Comparison of ENCODE assay signal across 9 mouse cellular contexts in genomic region chr19:3699508-3700438, GRCm38 (mm10). TPM values are rescaled to one million over a fixed set of nuclear protein-coding genes. Genes with fewer than 3 reads are reported as not detected.
DNase-seq lines count a peak whose midpoint lies in the region; ATAC-seq and TF ChIP-seq lines count a peak whose summit lies in the region.
"Had no signal": no experiment of that assay in that cellular context is flagged by ENCODE, and none has a peak within 500 bp of the region (broad histone marks: within the 10 kb centered on the region; RNA-seq: fewer than 3 reads in every experiment).

No protein-coding gene starts in this region.

- ATAC-seq in forebrain, embryonic 12.5 days (ENCODE audit: low FRiP score): peak; percentile 55; the same call in 1 of the 2 replicates

- peak; percentile 74 to 81 for DNase-seq in adrenal gland, postnatal 36 days
- DNase-seq in heart, postnatal 36 days: peak; percentile 85 to 86
- peak; percentile 65 to 75 for DNase-seq in layer of hippocampus, adult 2 months (ENCODE audit: low spot score in 2 of 2)
- peak; percentile 83 to 88 for DNase-seq in lung, adult 18-20 months
- DNase-seq in ovary, postnatal 14 days (ENCODE audit: low spot score): peak; percentile 71
- peak; percentile 79 to 86 for DNase-seq in thymus, postnatal 10 days (ENCODE audit: low spot score in 2 of 2)

- no peaks in the 10 kb centered on the region for H3K4me1 ChIP-seq in ES-Bruce4 (ENCODE audit: control insufficient read depth, insufficient read depth, low read length)
- H3K4me1 ChIP-seq in forebrain, embryonic 12.5 days: no peaks in the 10 kb centered on the region

- 36% methylated on average over 6 of the region's 6 CpGs for WGBS in forebrain, embryonic 12.5 days

- no peaks in the 10 kb centered on the region for H3K27me3 ChIP-seq in ES-Bruce4 (ENCODE audit: control insufficient read depth, insufficient read depth, low read length, poor library complexity, severe bottlenecking)
- H3K27me3 ChIP-seq in forebrain, embryonic 12.5 days: no peaks in the 10 kb centered on the region

- intact Hi-C loops in heart, postnatal 36 days (cut with DNase I): loop anchor here (1.0 to 2.0 kb wide), 2 partner anchors 19 to 76 kb away; no protein-coding TSS in a partner anchor

- H3K27ac ChIP-seq in ES-Bruce4 (ENCODE audit: insufficient read depth, low read length): no peak overlapping the region
- H3K27ac ChIP-seq in forebrain, embryonic 12.5 days: no peak overlapping the region
- no peak overlapping the region for H3K27ac ChIP-seq in layer of hippocampus, adult 2 months

- TF ChIP-seq POLR2A in ES-Bruce4 (IDR thresholded peaks at IDR 0.05; ENCODE audit: insufficient read depth, low read length): no peak

- H3K9me3 ChIP-seq in ES-Bruce4 (replicated peaks; ENCODE audit: control insufficient read depth, insufficient read depth, low read length, poor library complexity, severe bottlenecking): no peaks in the 10 kb centered on the region
- no peaks in the 10 kb centered on the region for H3K9me3 ChIP-seq in forebrain, embryonic 12.5 days
- H3K9me3 ChIP-seq: megakaryocyte, embryonic 14.5 days had no signal

- no peaks in the 10 kb centered on the region for H3K36me3 ChIP-seq in ES-Bruce4 (ENCODE audit: control insufficient read depth, insufficient read depth, low read length, poor library complexity, severe bottlenecking)
- H3K36me3 ChIP-seq in forebrain, embryonic 12.5 days (replicated peaks): no peaks in the 10 kb centered on the region

- no peak overlapping the region for H3K9ac ChIP-seq in ES-Bruce4 (ENCODE audit: low read depth, poor library complexity, severe bottlenecking)
- H3K9ac ChIP-seq in forebrain, embryonic 12.5 days: no peak overlapping the region

- no peak overlapping the region for H3K4me3 ChIP-seq in ES-Bruce4 (ENCODE audit: low read depth, low read length)
- H3K4me3 ChIP-seq in forebrain, embryonic 12.5 days (replicated peaks): no peak overlapping the region
- H3K4me3 ChIP-seq in layer of hippocampus, adult 2 months: no peak overlapping the region
- H3K4me3 ChIP-seq: megakaryocyte, embryonic 14.5 days had no signal

- 0 out of 2 replicates have a peak, but pooled peaks have one; percentile 30 for TF ChIP-seq EP300 in ES-Bruce4 (IDR thresholded peaks at IDR 0.05; ENCODE audit: insufficient read depth, low read depth, low read length)

- no peak overlapping the region for H3K4me2 ChIP-seq in forebrain, embryonic 12.5 days

- peak; percentile 94 for TF ChIP-seq CTCF in ES-Bruce4 (IDR thresholded peaks at IDR 0.05; ENCODE audit: low read depth, low read length)
- peak; percentile 83 for TF ChIP-seq CTCF in layer of hippocampus, adult 2 months (conservative IDR thresholded peaks at IDR 0.05)

RNA-seq across cellular contexts. Expression of gene 1810055G02Rik, which starts 8.3 kb away (rescaled TPM):
- polyA plus RNA-seq in ES-Bruce4 (2011; ENCODE audit: insufficient read depth, insufficient read length, low read depth, missing spikeins): 30.7 and 31.8 TPM in 2 replicates
- 10 to 100 TPM; 28.1 to 43.2 TPM for total RNA-seq in adrenal gland, postnatal 36 days (2021)
- 35.1 and 40.2 TPM in 2 replicates for polyA plus RNA-seq in forebrain, embryonic 12.5 days (2016; fragmentation: Nextera tagmentation; extraction: Ambion mirVana)
- 1 to 10 TPM; 7.3 to 7.5 TPM for total RNA-seq in heart, postnatal 36 days (2021)
- 10 to 100 TPM; 23.3 to 27.2 TPM for total RNA-seq in layer of hippocampus, adult 2 months (2021)

RNA-seq across cellular contexts. Expression of gene Lrp5, which starts 13.4 kb away (rescaled TPM):
- 38.6 and 40.2 TPM in 2 replicates for polyA plus RNA-seq in ES-Bruce4 (2011; ENCODE audit: insufficient read depth, insufficient read length, low read depth, missing spikeins)
- 100 to 1,000 TPM in 1 of 2 experiments, 10 to 100 TPM in 1; 95.6 to 154 TPM for total RNA-seq in adrenal gland, postnatal 36 days (2021)
- polyA plus RNA-seq in forebrain, embryonic 12.5 days (2016; fragmentation: Nextera tagmentation; extraction: Ambion mirVana): 2.9 and 3.2 TPM in 2 replicates
- total RNA-seq in heart, postnatal 36 days (2021): 10 to 100 TPM; 51.3 to 60.3 TPM
- 10 to 100 TPM in 1 of 2 experiments, 1 to 10 TPM in 1; 9.4 to 10.0 TPM for total RNA-seq in layer of hippocampus, adult 2 months (2021)

Comparison
In these comparisons a context has a peak if more than half of its experiments do, and no peak if none do; other contexts are left out.
1. RNA of gene Lrp5, which starts 13.4 kb away (total RNA-seq): 95.6 to 154 TPM in adrenal gland, postnatal 36 days and 51.3 to 60.3 TPM in heart, postnatal 36 days; 9.4 to 10.0 TPM in layer of hippocampus, adult 2 months; every median in the first group is over 4 times any median in the second.
2. Peak in every context shown above with its lines, with median percentiles within 50 percentile points of each other: DNase-seq.